Mouse (Mus musculus) heart, embryonic 14.5 days (tissue): ENCODE measurements around the gene Grik1. TPM values are rescaled to one million over a fixed set of nuclear protein-coding genes. Genes with fewer than 3 reads are reported as not detected.

ENCODE experiments used
- ATAC-seq: fragments of 200-750 bp; cut with Nextera tagmentation; 2 replicates; pipeline ENCODE4 v1.8.0; 2017; ENCODE audit warnings: low read depth, moderate TSS enrichment; ENCODE audit not compliant: insufficient number of reproducible peaks, insufficient read depth, low FRiP score
- H3K27ac ChIP-seq, 2 experiments: fragments of 200-500 bp in 1 of 2; fragments of 300-500 bp in 1 of 2; sonication (generic) in 1 of 2; replicated peaks in 1 of 2; 2 replicates each; pipeline ENCODE4 v1.5.1; 2012 to 2014; ENCODE audit warnings: low read depth in 2 of 2, low read length in 2 of 2, control low read depth in 1 of 2, mild to moderate bottlenecking in 1 of 2, mixed read lengths in 1 of 2; ENCODE audit not compliant: control insufficient read depth in 1 of 2, insufficient read depth in 1 of 2
- H3K27me3 ChIP-seq: fragments of 300-500 bp; sonication (generic); 2 replicates; pipeline ENCODE4 v1.6.1; 2014; ENCODE audit warnings: mild to moderate bottlenecking, low read length, control low read depth; ENCODE audit not compliant: control insufficient read depth, insufficient read depth
- H3K36me3 ChIP-seq: fragments of 300-500 bp; sonication (generic); 2 replicates; pipeline ENCODE4 v1.6.1; 2014; ENCODE audit warnings: mild to moderate bottlenecking, control low read depth, low read length, mixed read lengths; ENCODE audit not compliant: control insufficient read depth, insufficient read depth
- H3K4me1 ChIP-seq, 2 experiments: fragments of 200-500 bp in 1 of 2; fragments of 300-500 bp in 1 of 2; sonication (generic) in 1 of 2; 2 replicates each; pipeline ENCODE4 v1.6.1; 2012 to 2014; ENCODE audit warnings: low read length in 2 of 2, control low read depth in 1 of 2, mixed read lengths in 1 of 2; ENCODE audit not compliant: control insufficient read depth in 2 of 2, insufficient read depth in 2 of 2
- H3K4me2 ChIP-seq: fragments of 300-500 bp; sonication (generic); 2 replicates; pipeline ENCODE4 v1.6.1; 2014; ENCODE audit warnings: mild to moderate bottlenecking, low read length
- H3K4me3 ChIP-seq, 2 experiments: fragments of 200-500 bp in 1 of 2; fragments of 300-500 bp in 1 of 2; sonication (generic) in 1 of 2; 2 replicates each; pipeline ENCODE4 v1.5.1; 2012 to 2014; ENCODE audit warnings: low read length in 2 of 2, mild to moderate bottlenecking in 2 of 2, control low read depth in 1 of 2, low read depth in 1 of 2, moderate library complexity in 1 of 2; ENCODE audit not compliant: control insufficient read depth in 1 of 2, insufficient read depth in 1 of 2
- H3K9ac ChIP-seq: fragments of 300-500 bp; sonication (generic); 2 replicates; pipeline ENCODE4 v1.6.1; 2014; ENCODE audit warnings: mild to moderate bottlenecking, low read length
- H3K9me3 ChIP-seq: fragments of 300-500 bp; sonication (generic); 2 replicates; pipeline ENCODE4 v1.6.1; 2016; ENCODE audit warnings: low read length, control low read depth; ENCODE audit not compliant: control insufficient read depth
- WGBS: fragments of 180-500 bp; shearing (Covaris S2); extraction: QIAGEN DNeasy Blood & Tissue Kit; methylation state at CpG from one replicate; pipeline ENCODE4 v1.1.7; 2014; 5-methylcytosine and 5-hydroxymethylcytosine counted together
- polyA plus RNA-seq: library from polyadenylated mRNA; unstranded; fragments of >200 nt; fragmentation: Nextera tagmentation; extraction: Ambion mirVana; gene quantifications from 2 replicates; pipeline ENCODE4 v1.2.1, GENCODE M21; 2014

Grik1 gene
- polyA plus RNA-seq, 1 experiment from 2014 or later, result 0.31 TPM

- H3K4me3 ChIP-seq, result no peak overlapping the region
- no peaks in the 10 kb centered on the region for H3K9me3 ChIP-seq
- ATAC-seq, result no peak
- no peak overlapping the region for H3K27ac ChIP-seq
- no peak overlapping the region for H3K4me2 ChIP-seq
- H3K27me3 ChIP-seq, result no peaks in the 10 kb centered on the region
- no peaks in the 10 kb centered on the region for H3K36me3 ChIP-seq
- 9% methylated on average over 5 of the region's 5 CpGs for WGBS
- no peaks in the 10 kb centered on the region for H3K4me1 ChIP-seq
- no peak overlapping the region for H3K9ac ChIP-seq
These were observed 85.7 kb downstream of the Grik1 start for GRCm38 (mm10) chr16:88204400-88204799.

DNA sequence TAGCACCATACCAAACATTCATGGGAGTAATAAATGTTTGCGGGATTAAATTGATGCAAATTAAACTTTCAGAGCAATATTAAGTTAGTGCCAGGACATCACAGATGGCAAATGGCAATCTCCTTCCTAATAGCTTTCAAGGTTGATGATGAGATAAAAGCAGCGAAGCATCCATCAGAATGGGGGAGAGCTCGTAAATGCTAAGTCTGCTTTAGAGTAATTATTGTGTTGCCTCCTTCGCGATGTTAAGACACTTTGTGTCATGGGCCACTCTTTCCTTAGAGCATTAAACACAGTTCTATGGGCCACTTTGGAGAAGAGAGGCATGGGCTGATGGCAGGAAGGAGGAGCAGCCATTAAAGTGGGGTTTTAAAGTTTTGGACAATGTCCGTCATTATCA is 86.1 kb downstream of the Grik1 start:
- H3K27me3 ChIP-seq, result no peaks in the 10 kb centered on the region
- no peak for ATAC-seq
- H3K4me1 ChIP-seq, result no peaks in the 10 kb centered on the region
- H3K36me3 ChIP-seq, result no peaks in the 10 kb centered on the region
- H3K4me2 ChIP-seq, result no peak overlapping the region
- no peak overlapping the region for H3K27ac ChIP-seq
- H3K9ac ChIP-seq, result no peak overlapping the region
- 86% methylated on average over 6 of the region's 6 CpGs for WGBS
- no peaks in the 10 kb centered on the region for H3K9me3 ChIP-seq
- H3K4me3 ChIP-seq, result no peak overlapping the region

GRCm38 (mm10) chr16:88187433-88188037 is 102.5 kb downstream of the Grik1 start:
- no peak overlapping the region for H3K27ac ChIP-seq
- no peak overlapping the region for H3K4me3 ChIP-seq
- no peaks in the 10 kb centered on the region for H3K9me3 ChIP-seq
- H3K4me1 ChIP-seq, result no peaks in the 10 kb centered on the region
- no peaks in the 10 kb centered on the region for H3K36me3 ChIP-seq
- H3K27me3 ChIP-seq, result no peaks in the 10 kb centered on the region
- no peak overlapping the region for H3K4me2 ChIP-seq
- H3K9ac ChIP-seq, result no peak overlapping the region
- no peak for ATAC-seq
- WGBS, result 81% methylated on average over 6 of the region's 6 CpGs

- no peaks in the 10 kb centered on the region for H3K36me3 ChIP-seq
- no peaks in the 10 kb centered on the region for H3K27me3 ChIP-seq
- no peak overlapping the region for H3K4me2 ChIP-seq
- 72% methylated on average over 6 of the region's 6 CpGs for WGBS
- no peak for ATAC-seq
- H3K4me3 ChIP-seq, result no peak overlapping the region
- H3K9ac ChIP-seq, result no peak overlapping the region
- H3K4me1 ChIP-seq, result no peaks in the 10 kb centered on the region
- H3K9me3 ChIP-seq, result no peaks in the 10 kb centered on the region
- no peak overlapping the region for H3K27ac ChIP-seq
These were observed 111.3 kb downstream of the Grik1 start for GRCm38 (mm10) chr16:88178813-88179212.

DNA sequence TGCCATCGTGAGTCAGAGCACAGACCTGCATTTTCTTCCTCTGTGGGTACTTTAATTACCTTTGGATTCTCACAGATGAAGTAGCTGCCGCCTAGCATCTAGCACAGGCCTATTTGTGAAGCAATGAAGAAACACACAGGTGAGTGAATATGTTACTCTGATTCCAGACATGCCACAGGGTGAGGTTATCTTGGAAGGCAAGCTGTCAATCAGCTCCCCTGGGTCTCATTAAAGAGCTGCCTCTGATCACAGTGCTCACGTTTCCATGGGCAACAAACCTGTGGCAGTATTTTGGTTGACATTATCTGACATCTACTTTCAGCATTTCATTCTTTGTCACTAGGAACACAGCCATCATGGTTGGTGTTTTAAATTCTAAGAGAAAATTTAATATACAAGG is 112.7 kb downstream of the Grik1 start:
- no peaks in the 10 kb centered on the region for H3K9me3 ChIP-seq
- H3K4me1 ChIP-seq, result no peaks in the 10 kb centered on the region
- H3K27ac ChIP-seq, result no peak overlapping the region
- no peaks in the 10 kb centered on the region for H3K27me3 ChIP-seq
- WGBS, result 67% methylated on average over 3 of the region's 3 CpGs
- no peak overlapping the region for H3K4me2 ChIP-seq
- no peak overlapping the region for H3K4me3 ChIP-seq
- ATAC-seq, result no peak
- no peak overlapping the region for H3K9ac ChIP-seq
- H3K36me3 ChIP-seq, result no peaks in the 10 kb centered on the region

DNA sequence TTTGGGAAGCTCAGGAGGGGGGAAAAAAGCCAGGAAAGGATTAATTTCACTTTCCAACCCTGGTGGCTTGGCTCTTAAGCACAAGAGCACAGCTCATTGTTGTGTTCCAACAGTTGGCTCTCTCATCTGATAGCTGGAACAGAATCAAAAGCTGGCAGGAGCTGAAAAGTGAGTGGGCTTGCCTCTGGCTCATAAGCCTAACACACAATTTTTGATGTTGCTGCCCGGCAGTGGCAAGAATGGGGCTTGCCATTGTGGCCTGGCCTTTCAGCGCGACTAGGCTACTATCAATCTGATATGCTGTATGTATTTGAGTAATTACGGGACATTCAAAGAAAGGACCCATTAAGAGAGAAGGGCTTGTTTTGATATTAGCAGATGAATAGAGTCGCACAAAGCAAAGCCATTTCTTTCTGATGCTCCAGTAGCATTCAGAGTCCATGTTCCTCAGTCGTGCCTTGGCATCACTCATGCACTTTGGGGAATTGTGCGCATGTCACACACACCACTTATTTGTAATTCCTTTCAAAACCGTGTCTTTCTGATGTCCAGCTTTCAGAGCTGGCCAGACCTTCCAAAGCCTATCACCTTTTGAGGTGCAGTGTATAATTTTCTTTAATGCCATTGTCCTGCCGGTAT is 115.9 kb downstream of the Grik1 start:
- Histone ChIP-seq H3K27me3 (no peaks in the 10 kb centered on the region), H3K4me2 (no peak overlapping the region), H3K9me3 (no peaks in the 10 kb centered on the region), H3K36me3 (no peaks in the 10 kb centered on the region), H3K9ac (no peak overlapping the region), H3K27ac (no peak overlapping the region), H3K4me1 (no peaks in the 10 kb centered on the region), H3K4me3 (no peak overlapping the region)
- ATAC-seq, result no peak
- 82% methylated on average over 9 of the region's 9 CpGs for WGBS

DNA sequence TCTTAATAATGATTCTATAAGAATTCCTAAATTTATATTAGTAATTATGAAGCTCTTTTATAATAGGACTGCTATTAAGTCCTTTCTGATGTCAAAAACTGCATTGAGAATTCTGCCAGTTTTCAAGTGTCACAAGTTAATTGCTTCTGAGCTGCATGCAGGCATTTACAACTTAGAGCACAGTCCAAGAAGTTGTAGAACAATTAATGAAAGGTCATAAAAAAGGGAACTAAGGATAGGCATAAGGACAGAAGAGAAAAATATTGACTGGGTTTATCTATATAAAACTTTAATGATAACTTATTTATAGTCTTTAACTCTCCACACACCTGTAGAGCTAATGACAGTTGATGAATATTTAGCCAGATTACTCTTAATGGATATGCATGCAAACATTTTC is 123.5 kb downstream of the Grik1 start:
- Histone ChIP-seq H3K4me2 (no peak overlapping the region), H3K36me3 (no peaks in the 10 kb centered on the region), H3K9me3 (no peaks in the 10 kb centered on the region), H3K9ac (no peak overlapping the region), H3K4me3 (no peak overlapping the region), H3K27ac (no peak overlapping the region), H3K4me1 (no peaks in the 10 kb centered on the region), H3K27me3 (no peaks in the 10 kb centered on the region)
- ATAC-seq, result no peak

- H3K36me3 ChIP-seq, result no peaks in the 10 kb centered on the region
- ATAC-seq, result no peak
- no peak overlapping the region for H3K27ac ChIP-seq
- H3K4me2 ChIP-seq, result no peak overlapping the region
- 62% methylated on average over 2 of the region's 2 CpGs for WGBS
- no peak overlapping the region for H3K4me3 ChIP-seq
- H3K27me3 ChIP-seq, result no peaks in the 10 kb centered on the region
- H3K9ac ChIP-seq, result no peak overlapping the region
- H3K9me3 ChIP-seq, result no peaks in the 10 kb centered on the region
- H3K4me1 ChIP-seq, result no peaks in the 10 kb centered on the region
These were observed 147.5 kb downstream of the Grik1 start for GRCm38 (mm10) chr16:88142574-88142973.
